Mouse (Mus musculus) gastrocnemius, postnatal 14 days (tissue): ENCODE data around the gene Add3. TPM values are rescaled to one million over a fixed set of nuclear protein-coding genes. Genes with fewer than 3 reads are reported as not detected.

Experiments used
- DNase-seq: peaks from one replicate; pipeline ENCODE4 v3.0.0; 2021; ENCODE audit warnings: mixed read lengths
- intact Hi-C: fragments of 180-260 bp; cut with DNase I; formaldehyde crosslinking; loops from one replicate; pipeline ENCODE4 v1.15.1; 2025; ENCODE audit warnings: low total_unique reads
- total RNA-seq, 2 experiments: library from RNA; stranded (reverse); gene quantifications; 2 replicates each; pipeline ENCODE4 v1.2.3; 2021

Gene Add3
- total RNA-seq, 2 experiments from 2014 or later: 31.6 to 45.4 TPM

- intact Hi-C loops: loop anchor here (10.0 kb wide), 1 partner anchor 48 kb away; no protein-coding TSS in a partner anchor
- DNase-seq: no peak
Measured at GRCm38 (mm10) chr19:53256361-53256760, 116.1 kb downstream of the Add3 start.

- no peak for DNase-seq
- intact Hi-C loops: loop anchor here (10.0 kb wide), 1 partner anchor 48 kb away; no protein-coding TSS in a partner anchor
Measured at GRCm38 (mm10) chr19:53256991-53257594, 116.8 kb downstream of the Add3 start.

GRCm38 (mm10) chr19:53257631-53258560 is 117.7 kb downstream of the Add3 start:
- no peak for DNase-seq
- intact Hi-C loops: loop anchor here (10.0 kb wide), 1 partner anchor 47 kb away; no protein-coding TSS in a partner anchor

GRCm38 (mm10) chr19:53258740-53259506 is 118.7 kb downstream of the Add3 start:
- intact Hi-C loops: loop anchor here (10.0 kb wide), 1 partner anchor 46 kb away; no protein-coding TSS in a partner anchor

GRCm38 (mm10) chr19:53259541-53259940 is 119.3 kb downstream of the Add3 start:
- intact Hi-C loops: loop anchor here (10.0 kb wide), 1 partner anchor 45 kb away; no protein-coding TSS in a partner anchor
- no peak for DNase-seq

More at GRCm38 (mm10) chr19:53258740-53259506, 118.7 kb downstream of the Add3 start:
- DNase-seq: no peak

- DNase-seq: no peak
- intact Hi-C loops: no loop called here
Measured at GRCm38 (mm10) chr19:53260261-53260660, 120.0 kb downstream of the Add3 start.

GRCm38 (mm10) chr19:53260828-53261227 is 120.6 kb downstream of the Add3 start:
- intact Hi-C loops: no loop called here
- no peak for DNase-seq

GRCm38 (mm10) chr19:53262061-53262460 is 121.8 kb downstream of the Add3 start:
- intact Hi-C loops: no loop called here
- DNase-seq: no peak

DNA sequence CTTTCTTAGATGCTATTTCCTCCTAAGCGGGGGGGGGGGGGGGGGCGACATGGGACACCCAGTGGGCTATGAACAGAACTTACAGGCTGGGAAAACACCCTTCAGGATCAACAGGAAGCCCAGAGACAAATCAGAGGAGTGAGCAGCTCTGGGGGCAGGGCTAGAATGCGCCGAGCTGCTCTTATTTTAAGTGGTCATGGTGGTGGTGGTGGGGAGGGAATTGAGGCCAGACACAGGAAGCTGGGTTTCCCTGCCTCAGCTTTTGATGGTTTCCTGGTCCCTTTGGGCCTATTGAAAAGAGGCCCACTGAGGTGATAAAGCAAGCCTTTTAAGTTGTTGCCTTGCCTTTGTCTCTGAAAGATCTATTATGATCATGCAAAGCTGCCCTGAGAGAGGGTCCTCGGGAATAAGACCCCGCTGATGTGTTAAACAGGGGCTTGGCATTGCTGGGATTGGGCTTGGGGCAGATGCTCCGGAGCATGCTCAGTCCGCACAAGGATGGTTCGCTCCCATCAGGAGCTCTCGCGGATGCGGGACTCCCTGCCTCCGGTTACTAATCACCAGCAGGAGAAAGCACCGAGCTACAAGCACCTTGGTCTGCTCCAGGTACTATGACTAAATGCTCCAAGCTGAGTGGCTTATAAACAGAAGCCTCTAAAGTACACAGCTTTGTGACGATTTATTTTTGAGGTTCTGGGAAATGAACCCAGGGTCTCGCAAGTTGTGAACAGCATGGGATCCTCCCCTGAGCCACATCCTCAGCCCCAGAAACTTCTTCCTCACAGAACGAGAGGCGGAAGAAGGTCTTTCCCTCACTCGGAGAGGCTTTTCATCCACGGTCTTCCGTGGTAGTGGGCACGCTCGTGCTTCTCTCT is 123.9 kb downstream of the Add3 start:
- intact Hi-C loops: no loop called here
- no peak for DNase-seq

DNA sequence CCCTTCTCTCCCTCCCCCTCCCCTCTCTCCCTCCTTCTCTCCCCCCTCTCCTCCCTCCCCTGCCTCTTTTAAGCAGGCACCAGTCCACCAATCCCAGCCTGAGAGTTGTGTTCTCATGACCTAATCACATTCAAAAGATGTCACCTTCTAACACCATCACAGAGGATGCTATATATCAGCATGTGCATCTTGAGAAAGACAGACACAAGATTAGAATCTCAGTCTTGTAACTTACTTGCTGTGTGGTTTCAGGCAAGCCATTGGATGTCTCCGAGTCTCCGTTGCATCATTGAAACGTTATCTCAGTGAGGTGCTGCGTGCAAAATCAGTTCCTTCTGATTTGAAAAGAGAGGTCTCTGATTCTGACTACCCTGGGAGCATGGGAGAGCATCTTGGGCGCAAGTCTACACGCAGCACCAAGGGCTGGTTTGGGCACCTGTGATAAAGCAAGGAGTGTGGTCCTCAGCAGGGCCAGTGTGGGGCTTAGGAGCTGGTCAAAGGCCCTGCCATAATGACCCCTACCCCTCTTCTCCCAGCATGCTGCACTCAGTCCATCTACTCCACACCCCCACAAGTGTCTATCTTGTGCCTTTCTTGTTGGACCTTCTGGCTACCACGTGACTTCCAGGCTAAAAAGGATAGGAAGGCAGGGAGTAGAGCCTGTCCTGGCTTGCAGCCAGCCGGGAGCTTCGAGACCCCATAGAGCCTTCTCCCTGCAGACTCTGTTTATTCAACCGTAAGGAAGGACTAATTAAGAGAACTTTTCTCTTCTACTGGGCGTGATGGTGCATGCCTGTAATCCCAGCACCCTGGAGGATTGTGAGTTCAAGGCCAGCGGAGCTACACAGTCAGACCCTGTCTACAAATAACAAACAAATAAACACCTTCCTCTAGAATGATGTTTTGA is 124.8 kb downstream of the Add3 start:
- intact Hi-C loops: no loop called here
- no peak for DNase-seq

GRCm38 (mm10) chr19:53267305-53267704 is 127.1 kb downstream of the Add3 start:
- DNase-seq: no peak
- intact Hi-C loops: no loop called here

GRCm38 (mm10) chr19:53273055-53273722 is 132.9 kb downstream of the Add3 start:
- intact Hi-C loops: no loop called here
- no peak for DNase-seq

DNA sequence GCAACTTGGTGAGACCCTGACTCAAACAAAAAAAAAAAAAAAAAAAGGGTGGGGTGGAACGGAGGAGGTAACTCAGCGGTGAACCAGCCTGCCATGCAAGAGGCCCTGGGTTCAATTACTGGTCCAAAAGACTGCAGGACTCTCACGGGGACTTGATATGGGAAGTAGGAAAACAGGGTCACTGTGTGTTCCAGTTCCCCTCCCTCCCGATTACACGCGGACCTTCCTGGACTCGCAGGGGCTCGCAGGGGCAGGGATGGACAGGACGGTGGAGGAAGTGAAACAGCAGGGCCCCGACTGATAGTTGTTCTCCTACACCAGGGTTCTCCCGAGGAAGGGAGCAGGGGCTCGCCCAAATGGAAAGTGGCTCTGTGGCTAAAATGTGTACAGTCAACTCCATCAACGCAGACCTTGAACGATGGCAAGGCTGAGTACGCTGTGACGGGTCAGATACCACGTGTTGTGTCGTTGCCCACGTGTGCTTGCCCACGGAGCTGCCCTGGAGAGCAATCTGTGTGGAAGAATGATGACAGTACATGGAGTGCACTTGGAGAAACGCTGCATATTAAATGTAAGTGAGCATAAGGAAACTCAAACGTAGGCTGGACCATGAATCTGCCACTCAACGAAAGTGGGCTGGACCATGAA is 133.7 kb downstream of the Add3 start:
- DNase-seq: no peak
- intact Hi-C loops: no loop called here

DNA sequence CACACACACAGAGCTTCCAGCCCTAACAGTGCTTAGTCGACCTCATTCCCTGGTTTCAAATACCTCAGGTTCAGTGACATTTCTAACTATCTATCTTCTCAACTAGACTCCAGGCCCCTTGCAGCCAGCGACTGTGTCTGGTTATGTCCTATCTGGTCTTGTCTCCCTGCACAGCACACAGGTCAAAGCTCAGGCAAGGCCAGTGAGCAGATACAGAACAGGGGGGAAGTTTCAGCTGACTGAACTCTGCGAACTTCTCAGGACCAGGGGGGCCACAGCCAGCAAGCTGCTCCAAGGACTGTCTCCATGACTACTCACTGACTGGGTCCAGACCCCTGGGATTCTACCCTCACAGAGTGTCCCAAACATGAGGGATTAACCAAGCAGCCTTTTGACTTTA is 135.0 kb downstream of the Add3 start:
- intact Hi-C loops: no loop called here
- DNase-seq: no peak

GRCm38 (mm10) chr19:53276902-53277707 is 136.9 kb downstream of the Add3 start:
- no peak for DNase-seq
- intact Hi-C loops: no loop called here
